Mouse (Mus musculus) lung, postnatal 10 days (tissue): Measurements from ENCODE around the gene Slc25a34.

Experiments used
- DNase-seq: peaks from one replicate; pipeline ENCODE4 v3.0.0; 2021

Gene Slc25a34

GRCm38 (mm10) chr4:141578833-141579232 is 44.8 kb downstream of the Slc25a34 start:
- DNase-seq, result no peak

- DNase-seq, result no peak
These were observed 46.7 kb downstream of the Slc25a34 start for GRCm38 (mm10) chr4:141576877-141577276.

DNA sequence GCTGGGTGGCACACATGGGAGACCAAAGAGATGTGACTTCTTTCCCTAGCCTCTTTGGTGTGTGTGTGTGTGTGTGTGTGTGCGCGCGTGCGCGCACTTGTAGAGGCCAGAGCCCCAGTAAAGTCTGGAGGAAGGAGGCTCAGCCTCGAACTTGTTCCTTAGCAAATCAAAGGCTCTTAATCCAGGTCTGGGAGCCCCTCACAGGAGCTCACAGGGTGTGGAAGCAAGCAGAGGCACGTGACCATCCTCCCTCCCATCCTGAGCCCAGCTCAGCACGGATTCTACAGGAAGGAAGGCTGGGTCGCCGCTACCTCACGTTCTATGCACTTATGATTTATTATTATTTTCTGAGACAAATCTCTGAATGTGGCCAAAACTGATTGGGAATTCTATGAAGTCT is 47.2 kb downstream of the Slc25a34 start:
- no peak for DNase-seq

DNA sequence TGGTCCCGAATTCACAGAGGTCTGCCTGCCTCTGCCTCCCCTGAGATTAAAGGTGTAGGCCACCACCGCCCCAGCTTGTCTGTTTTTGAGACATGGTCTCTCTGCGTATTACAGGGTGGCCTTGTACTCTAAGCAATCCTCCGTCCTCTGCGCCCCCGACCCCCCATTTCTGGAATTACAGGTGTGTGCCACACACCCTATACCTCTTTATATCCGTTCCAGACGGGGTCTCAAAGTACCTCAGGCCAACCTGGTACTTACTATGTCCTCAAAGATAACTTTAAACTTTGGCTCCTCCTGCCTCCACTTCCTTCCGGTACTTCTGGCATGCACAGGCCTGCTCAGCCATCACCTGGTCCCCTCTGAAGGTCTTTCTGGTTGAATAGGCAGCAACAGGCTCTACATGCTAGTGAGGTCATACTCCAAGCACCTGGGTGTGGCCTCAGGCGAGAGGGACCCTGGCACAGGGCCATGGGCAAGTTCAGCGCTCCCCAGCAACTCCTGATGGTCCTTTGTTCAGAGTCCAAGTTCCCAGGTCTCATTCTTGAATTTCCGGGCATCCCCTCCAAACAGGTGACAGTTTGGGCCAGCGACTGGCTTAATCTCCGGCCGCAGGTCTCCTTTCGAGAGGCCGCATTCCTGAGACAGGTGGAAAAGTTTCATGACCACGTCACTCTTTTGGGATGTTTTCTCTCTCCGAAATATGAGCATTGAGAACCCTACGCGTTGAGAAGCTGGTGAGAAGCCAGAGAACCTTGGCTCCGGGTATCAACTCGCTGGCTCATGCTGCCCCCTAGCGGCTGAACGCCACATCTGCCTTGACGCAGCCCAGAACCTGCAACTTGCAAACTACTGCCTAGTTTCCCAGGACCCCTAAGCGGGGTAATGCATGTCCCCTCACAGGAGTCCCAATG is 48.6 kb downstream of the Slc25a34 start:
- peak; percentile 92 for DNase-seq

- DNase-seq, result peak; percentile 81
These were observed 50.2 kb downstream of the Slc25a34 start for GRCm38 (mm10) chr4:141573359-141573966.

- peak; percentile 37 for DNase-seq
These were observed 50.8 kb downstream of the Slc25a34 start for GRCm38 (mm10) chr4:141572668-141573358.

DNA sequence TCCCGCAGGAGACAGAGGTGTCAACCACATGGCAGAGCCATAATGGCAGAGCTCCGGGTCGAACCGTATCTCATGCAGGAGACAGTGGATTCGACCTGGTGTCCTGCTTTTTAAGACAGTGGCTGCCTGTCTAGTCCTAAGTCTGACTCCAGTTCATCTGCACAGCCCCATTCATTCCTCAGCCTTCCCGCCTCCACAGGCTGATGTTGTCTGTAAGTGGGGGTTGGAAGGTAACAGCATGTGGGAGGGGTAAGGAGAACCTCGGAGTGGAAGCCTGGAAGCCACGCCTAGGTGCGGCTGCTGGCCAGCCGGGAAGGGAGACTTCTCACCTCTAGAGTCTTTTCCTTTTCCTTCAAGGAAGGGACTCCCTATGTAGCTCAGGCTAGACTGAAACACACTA is 51.7 kb downstream of the Slc25a34 start:
- peak; percentile 49 for DNase-seq

GRCm38 (mm10) chr4:141571337-141571739 is 52.3 kb downstream of the Slc25a34 start:
- DNase-seq, result no peak

GRCm38 (mm10) chr4:141570821-141571220 is 52.8 kb downstream of the Slc25a34 start:
- no peak for DNase-seq

DNA sequence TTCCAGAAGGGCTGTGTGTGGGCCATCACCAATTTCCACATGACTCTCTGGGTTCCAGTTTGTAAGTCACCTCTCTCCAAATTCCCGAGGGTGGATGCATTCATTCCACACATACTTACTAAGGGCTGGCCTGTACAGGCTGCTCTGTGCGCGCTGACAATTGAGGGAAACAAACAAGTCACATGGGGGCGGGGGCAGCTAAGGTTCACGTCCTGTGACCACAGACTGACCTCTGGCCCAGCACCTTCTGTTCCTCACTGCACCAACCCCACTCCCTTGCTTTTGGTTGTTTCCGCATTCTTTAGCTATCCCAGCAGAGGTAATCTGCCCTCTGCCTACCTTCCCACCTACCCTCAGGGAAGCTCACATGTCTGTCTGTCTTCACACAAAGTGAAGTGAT is 53.6 kb downstream of the Slc25a34 start:
- peak; percentile 72 for DNase-seq

DNA sequence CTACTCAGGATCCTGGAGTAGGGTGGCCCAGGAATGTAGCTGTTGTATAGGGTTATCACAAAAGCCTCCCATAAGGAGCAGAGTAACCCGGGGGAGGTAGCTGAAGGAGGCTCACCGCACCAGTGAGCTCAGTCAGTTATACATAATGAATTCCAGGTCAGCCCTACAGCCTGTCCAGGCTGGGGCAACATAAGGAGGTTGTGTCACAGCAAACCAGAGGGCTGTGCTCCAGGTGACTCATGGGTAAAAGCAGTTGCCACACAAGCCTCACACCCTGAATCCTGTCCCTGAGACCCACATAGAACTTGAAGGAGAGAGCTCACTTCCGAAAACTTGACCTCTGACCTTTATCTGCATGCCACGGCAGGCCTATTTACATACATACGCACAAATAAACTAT is 54.7 kb downstream of the Slc25a34 start:
- DNase-seq, result no peak
